Mouse (Mus musculus) central nervous system, embryonic 18 days (tissue): ENCODE measurements around the gene Ube2d1. TPM values are rescaled to one million over a fixed set of nuclear protein-coding genes. Genes with fewer than 3 reads are reported as not detected.

Experiments used
- polyA plus RNA-seq: library from polyadenylated mRNA; depleted of rRNA; stranded (reverse); fragments of >200 nt; gene quantifications from 2 replicates; pipeline ENCODE4 v1.2.3, GENCODE M21; 2012; rRNA removed

The Ube2d1 gene
- 238 and 252 TPM in 2 replicates for polyA plus RNA-seq

DNA sequence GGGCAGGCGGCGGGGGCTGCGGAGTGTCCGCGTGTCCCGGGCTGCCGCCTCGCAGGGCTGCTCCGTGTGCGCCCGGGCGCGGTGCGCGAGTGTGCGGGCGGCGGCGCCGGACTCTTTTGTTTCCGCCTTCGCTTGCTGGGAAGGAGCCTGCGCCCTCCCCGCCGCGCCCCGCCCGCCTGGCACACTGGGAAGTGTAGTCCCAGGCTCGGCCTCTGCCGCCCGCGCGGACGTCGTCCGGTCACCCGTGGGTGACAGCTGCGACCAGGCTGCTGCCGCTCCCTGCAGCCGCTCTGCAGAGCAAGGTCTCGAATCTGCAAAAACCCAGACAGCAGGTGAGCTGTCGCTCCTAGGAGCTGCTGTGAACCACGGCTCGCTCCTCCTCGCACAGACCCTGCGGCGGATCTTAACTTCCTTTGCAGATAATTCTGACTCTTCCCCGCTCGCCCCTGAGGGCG is at the start of gene Ube2d1:
TSS of gene Ube2d1 (minus strand) at position 137 of the 455 bp plus-strand sequence.

DNA sequence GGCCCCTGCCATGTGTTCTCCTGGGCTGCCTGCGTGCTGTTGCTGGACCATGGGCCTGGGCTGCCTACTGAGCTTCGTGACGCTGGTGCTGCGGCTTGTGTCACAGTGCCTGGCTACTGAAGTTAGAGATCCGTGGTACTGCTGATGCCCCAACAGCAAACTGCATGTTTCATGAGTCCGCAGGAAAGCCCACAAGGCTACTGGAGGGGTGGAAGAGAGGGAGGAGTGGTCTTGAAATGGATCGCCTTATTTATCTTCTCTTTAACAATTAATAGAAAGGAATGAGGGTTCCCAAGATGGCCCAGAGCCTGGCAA is 46.9 kb downstream of the Ube2d1 start, which contains the start of gene Tfam:
TSS of gene Tfam (minus strand) at position 41 of the 315 bp plus-strand sequence.

Other genes starting within 250 kb of the Ube2d1 start
- gene Bicc1, start 125.6 kb downstream of the Ube2d1 start, polyA plus RNA-seq: 3.3 and 3.6 TPM in 2 replicates
- gene Tfam, start 47.0 kb downstream of the Ube2d1 start, polyA plus RNA-seq: 23.3 and 25.8 TPM in 2 replicates
- gene Cisd1, start 59.7 kb upstream of the Ube2d1 start, polyA plus RNA-seq: 161 and 176 TPM in 2 replicates
- gene Ipmk, start 62.5 kb upstream of the Ube2d1 start, polyA plus RNA-seq: 18.0 and 18.1 TPM in 2 replicates